Mouse (Mus musculus) myocyte (in vitro differentiated cells): ENCODE results near the gene Rab5c.

Experiments
- CEBPB ChIP-seq: IDR thresholded peaks from 2 replicates; pipeline ENCODE4 v1.6.1; 2011; ENCODE audit warnings: mild to moderate bottlenecking, moderate library complexity; ENCODE audit not compliant: poor library complexity, insufficient read depth, severe bottlenecking
- MAX ChIP-seq: IDR thresholded peaks from one replicate; pipeline ENCODE4 v1.6.1; 2011; ENCODE audit warnings: low read depth, mild to moderate bottlenecking, control low read depth
- POLR2A ChIP-seq: IDR thresholded peaks from one replicate; pipeline ENCODE4 v1.6.1; 2011; ENCODE audit warnings: low read depth, mild to moderate bottlenecking, control low read depth, moderate library complexity; ENCODE audit not compliant: insufficient read length
- SRF ChIP-seq: IDR thresholded peaks from one replicate; pipeline ENCODE4 v1.6.1; 2011; ENCODE audit warnings: low read depth; ENCODE audit not compliant: control insufficient read depth, insufficient read length
- TCF12 ChIP-seq: IDR thresholded peaks from one replicate; pipeline ENCODE4 v1.6.1; 2011; ENCODE audit warnings: mild to moderate bottlenecking, control low read depth; ENCODE audit not compliant: poor library complexity, insufficient read depth, severe bottlenecking
- TCF3 ChIP-seq: IDR thresholded peaks from one replicate; pipeline ENCODE4 v1.6.1; 2011; ENCODE audit warnings: low read depth, control low read depth; ENCODE audit not compliant: insufficient read length
- USF1 ChIP-seq: IDR thresholded peaks from one replicate; pipeline ENCODE4 v1.6.1; 2011; ENCODE audit warnings: low read depth, mild to moderate bottlenecking, control low read depth, moderate library complexity

GRCm38 (mm10) chr11:100714534-100714915, 23.5 kb downstream of the Rab5c start:
- TF ChIP-seq USF1 (no peak), TCF12 (no peak), TCF3 (no peak), MAX (no peak), POLR2A (no peak), CEBPB (no peak), SRF (no peak)
